Mouse (Mus musculus) cortical plate, adult 2 months (tissue): ENCODE measurements at regions not wholly inside any gene's neighbourhood (a gene's known extent, or its start where the extent isn't known, plus 50 kb on each side); places are given as distances from the start of the nearest gene placed in this dataset.
A peak's percentile ranks its signal among the peaks of the same experiment; 100 is the strongest.

Experiments used
- CTCF ChIP-seq: fragments of 200-500 bp; IDR thresholded peaks from 2 replicates; pipeline ENCODE4 v1.5.1; 2011; ENCODE audit warnings: mild to moderate bottlenecking, control low read depth, low read length; ENCODE audit not compliant: insufficient read depth; ENCODE audit errors: extremely low read depth
- POLR2A ChIP-seq: fragments of 200-500 bp; IDR thresholded peaks from 2 replicates; pipeline ENCODE4 v1.6.1; 2011; ENCODE audit warnings: mild to moderate bottlenecking, low read length, control low read depth; ENCODE audit not compliant: insufficient read depth; ENCODE audit errors: extremely low read depth

DNA sequence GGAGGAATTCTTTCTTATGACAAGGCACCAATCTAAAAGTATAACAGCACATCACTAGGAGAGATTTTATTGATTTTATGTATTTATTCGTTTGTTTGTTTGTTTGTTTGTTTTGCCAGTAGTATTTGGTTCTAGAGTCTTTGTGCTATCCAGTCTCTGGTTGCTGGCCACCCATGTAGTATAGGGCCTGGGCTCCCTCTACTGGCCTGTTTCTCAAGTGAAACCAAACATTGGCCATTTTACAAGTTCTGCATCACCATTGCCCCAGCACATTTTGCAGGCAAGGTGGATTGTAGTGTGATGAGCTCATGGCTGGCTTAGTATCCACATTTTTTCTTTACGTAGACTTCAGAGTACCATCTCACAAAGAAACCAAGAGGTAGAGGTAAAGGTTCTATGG is 376.9 kb upstream of the Luzp2 start:
- no peak for TF ChIP-seq POLR2A
- TF ChIP-seq CTCF: peak; percentile 58
